Mouse (Mus musculus) heart, postnatal 0 days (tissue): ENCODE results near the gene Agtr1a.

ENCODE experiments used
- CTCF ChIP-seq: IDR thresholded peaks from 2 replicates; pipeline ENCODE4 v1.5.1; 2016; ENCODE audit warnings: antibody characterized with exemption, control low read depth, low read depth
- EP300 ChIP-seq: IDR thresholded peaks from 2 replicates; pipeline ENCODE4 v1.6.1; 2016; ENCODE audit warnings: antibody characterized with exemption, low read depth

GRCm38 (mm10) chr13:30418611-30419010 is 82.4 kb downstream of the Agtr1a start:
- TF ChIP-seq CTCF (no peak), EP300 (no peak)
